Mouse (Mus musculus): ENCODE measurements around the gene Adgrg5.
A peak's percentile ranks its signal among the peaks of the same experiment; 100 is the strongest.

Adgrg5 gene

DNA sequence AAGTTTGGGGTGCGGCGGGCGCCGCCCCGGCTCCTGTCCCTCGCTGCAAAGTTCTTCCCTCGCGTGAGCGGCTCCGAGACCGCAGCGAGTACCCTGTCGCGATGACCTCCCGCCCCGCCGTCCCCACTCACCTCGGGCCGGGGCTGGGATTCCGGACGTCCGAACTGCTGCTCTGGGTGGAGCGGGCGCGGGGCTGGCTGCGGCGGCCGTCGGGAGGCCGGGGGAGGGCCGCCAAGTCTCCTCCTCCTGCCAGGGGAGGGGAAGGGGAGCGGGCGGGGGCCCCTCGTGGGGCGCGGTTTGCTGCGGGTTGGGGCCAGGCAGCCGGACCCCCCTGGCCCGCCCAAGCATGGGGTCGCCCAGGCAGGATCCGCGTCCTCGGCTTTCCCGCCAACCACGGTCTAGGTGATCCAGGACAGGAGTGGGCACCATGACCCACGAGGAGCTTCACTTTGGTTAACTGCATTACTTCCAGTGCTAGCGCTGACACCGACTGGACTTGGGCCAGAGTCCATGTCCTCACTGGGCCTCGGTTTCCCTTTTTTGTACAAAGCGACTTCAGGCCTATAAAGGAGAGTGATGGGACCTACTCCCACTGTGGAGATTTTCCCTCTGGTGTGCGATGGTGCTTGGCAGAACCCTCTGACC lies 5.5 kb upstream of the Adgrg5 start, which contains the start of gene Ccdc102a:
Gene Ccdc102a (minus strand): TSS at position 248 of the 645 bp plus-strand sequence.
- no peak for DNase-seq

DNA sequence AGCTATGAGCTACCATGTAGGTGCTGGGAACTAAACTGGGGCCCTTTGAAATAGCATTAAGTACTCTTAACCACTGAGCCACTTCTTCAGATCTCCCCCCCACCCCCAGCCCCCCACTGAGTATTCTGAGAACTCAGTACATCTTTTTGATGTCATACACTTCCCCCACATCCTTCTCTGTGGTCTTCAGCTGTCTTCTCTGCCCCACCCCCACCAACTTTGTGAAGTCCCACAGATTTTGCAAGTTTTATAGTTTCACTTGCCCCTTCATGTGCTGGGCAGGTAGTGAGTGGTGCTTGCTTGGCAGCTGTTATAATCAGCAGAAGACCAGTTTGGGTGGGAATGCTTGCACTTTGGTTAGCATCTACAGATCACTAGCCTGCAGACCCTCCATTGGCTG lies 4.2 kb upstream of the Adgrg5 start:
- DNase-seq: no peak

DNA sequence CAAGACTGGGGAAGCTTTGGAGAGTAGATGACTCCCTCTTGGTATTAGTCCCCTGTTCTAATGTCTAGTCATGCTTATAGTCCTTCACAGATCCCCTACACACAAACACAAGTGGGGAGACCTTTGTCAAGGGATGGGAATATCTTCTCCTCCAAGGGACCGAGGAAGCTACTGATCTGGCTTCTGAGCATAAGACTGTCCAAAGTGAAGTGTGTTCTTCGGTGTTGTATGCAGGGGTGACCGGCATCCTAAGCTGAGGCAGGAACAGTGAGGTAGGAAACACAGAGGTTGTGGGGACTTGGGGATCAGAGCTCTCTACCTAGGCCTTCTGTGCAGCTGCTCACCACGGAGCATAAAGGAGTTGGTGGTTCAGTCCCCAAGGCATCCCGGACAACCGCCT lies 1.3 kb upstream of the Adgrg5 start:
- no peak for DNase-seq

DNA sequence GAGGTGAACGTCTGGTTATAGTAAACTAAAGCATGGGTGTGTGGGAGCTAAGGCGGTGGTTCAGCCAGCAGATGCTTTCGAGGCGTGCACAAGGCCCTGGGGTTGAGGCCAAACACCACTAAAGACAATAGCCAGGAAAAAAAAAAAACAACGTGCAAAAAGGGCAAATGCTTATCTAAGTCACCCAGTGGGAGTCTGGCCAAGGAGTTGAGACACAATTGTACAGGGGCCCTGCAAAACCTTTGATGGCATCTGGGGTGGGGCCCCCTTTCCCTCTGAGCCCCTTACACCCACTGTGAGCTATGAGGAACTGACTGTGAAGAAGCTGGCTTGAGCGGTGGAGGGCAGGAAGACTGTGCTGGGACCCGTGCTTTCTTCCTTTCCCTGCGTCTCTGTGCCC lies 892 bp upstream of the Adgrg5 start:
- no peak for DNase-seq

DNA sequence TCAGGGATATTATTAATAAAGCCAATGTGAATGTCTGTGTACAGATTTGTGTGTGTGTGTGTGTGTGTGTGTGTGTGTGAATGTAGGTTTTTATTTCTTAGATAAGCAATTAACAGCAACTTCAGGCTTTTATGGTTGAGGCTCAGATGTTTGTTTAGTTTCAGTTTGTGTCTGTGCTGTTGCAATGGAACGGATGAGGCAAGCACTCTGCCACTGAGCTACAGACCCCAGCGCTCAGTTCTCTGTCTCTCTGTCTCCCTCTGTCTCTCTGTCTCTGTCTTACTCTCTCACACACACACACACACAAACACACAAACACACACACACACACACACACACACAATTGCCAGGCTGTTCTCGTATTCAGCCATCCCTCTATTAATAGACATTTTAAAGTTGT lies 4.7 kb downstream of the Adgrg5 start:
- no peak for DNase-seq

DNA sequence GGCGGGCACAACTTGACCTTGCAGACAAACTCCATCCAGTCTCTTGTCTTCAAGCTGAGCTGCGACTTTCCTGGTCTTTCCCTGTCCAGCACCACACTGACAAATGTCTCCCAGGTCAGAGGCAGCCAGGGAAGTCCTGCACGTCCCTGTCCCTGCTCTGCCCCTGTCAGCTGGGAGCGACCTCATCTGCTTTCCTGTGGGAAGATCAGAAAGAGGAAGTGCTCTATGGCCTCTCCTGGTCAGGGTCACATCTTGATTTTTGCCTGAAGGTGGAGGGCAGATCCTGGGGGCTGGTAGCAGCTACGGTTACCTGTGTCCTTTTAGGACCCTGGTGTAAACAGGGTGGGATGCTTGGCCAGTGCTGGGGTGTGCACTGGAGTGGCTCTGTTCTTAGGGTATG lies 10.4 kb downstream of the Adgrg5 start:
- no peak for DNase-seq

DNA sequence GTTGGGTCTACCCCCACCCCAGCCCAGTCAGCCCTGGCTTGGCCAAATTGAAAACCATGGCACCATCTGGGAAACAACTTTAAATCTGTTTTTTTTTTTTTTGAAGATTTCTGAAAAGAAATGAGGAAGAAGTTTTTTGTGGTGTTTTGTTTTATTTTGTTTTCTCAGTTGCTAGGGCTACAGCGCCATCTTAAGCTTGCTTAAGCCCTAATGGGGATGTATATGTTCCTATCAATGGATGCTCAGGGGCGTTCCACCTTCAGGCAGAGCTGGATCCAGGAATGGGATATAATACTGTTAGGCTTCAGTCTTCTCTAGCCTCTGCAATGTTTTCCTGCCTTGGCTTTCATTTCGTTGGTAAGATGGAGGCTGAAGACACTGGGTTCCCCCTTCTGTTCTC lies 11.7 kb downstream of the Adgrg5 start:
- no peak for DNase-seq

DNA sequence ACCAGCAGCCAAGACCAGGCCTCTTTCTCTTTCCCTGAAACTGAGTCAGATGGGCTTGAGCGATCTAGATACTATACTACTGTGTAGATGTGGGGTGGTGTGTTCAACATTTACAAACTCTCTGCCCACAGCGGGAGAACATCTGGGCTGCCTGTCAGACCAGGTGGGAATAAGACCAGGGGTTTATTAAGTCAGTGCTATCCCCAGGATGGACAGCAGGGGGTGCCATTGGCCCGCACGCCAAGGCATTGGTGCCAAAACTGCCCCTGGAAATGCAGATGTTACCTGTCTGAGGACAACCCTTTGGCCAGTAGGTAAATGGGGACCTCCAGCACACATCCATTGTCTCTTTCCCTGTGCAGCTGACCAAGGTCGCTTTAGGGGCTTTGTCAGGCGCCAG lies 19.1 kb downstream of the Adgrg5 start:
- DNase-seq: peak; percentile 28

DNA sequence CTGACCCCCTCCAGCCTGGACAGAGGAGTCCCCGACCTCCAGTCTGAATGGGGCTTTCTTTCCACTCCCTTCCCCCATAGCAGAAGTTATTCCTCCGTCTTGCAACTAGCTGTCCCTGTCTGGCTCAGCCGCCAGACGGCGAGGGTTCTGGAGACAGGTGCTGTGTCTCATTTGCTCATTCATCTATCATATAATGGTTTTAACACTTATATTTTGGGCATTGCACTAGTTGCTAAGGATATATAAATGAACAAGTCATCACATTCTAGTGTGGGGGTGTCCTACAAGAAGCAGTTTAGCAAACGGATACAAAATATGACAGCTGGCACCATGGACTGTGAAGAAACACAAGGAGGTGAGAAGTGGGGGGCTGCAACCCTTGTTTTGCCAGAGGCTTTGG lies 21.7 kb downstream of the Adgrg5 start:
- no peak for DNase-seq

DNA sequence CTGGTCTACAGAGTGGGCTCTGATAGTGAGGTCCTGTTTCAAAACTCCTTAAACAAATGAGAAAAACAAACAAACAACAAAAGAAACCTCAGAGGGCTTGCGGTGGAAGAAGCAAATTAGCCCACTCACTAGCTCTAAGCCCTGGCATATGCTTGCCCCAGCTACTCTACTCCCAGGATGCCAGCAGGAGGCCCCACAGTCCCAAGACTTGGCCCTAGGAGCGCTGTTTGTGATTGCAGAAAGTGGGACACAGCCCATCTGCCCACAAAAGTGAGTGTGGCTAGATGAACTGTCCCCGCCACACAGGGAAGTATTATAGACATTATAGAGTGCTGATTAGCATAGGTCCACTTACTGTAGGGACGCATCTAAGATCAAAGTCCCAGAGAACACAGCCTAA lies 24.9 kb downstream of the Adgrg5 start:
- no peak for DNase-seq

DNA sequence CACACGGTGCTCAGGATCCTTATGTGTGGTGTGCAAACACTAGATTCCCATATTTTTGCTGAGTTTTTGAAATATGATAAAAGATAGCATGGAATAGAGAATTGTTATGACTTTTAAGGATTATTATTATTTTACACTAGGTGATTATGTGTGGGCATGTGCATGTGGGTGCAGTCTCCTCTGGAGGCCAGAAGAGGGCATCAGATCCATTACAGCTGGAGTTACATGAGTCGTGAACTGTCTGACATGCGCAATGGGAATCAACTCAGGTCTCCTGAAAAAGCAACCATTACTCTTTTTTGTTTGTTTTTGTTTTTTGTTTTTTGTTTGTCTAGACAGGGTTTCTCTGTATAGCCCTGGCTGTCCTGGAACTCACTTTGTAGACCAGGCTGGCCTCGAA lies 25.5 kb downstream of the Adgrg5 start:
- no peak for DNase-seq

DNA sequence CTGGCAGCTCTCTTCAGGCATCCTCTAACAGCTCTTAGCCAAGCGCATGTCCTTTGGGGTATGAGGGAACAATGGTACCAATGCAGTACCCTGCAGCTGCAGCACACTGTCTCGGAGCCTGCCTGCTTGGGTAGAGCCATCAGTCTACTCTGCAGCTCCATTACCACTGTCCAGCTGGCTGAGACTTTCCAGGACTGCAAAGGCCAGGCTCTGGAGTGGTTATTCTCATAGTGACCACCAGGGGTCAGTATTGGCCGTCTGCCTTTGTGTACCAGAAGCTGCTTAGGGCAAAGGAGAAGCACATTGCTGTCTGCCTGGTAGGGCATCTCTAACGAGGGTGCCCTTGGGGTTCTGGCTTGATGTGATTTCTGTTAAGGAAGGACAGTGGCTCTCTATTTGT lies 26.6 kb downstream of the Adgrg5 start:
- peak; percentile 69 for DNase-seq

DNA sequence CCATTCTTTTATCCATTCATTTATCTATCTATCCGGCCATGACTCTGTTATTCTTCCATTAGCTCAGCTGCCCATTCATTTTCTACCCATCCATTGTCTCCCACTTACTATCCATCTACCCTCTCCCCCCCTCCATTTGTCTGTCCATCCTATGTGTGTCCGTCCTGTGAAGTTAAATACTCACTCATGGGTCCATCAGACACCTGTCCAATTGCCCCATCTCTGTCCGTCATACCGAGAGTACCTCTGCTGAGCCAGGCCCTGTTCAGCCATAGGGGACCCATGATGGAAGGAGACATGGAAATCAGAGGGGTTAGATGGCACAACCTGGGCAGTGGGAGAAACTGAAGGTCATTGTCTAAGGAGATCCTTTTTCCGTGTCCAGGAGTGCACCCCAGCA lies 27.0 kb downstream of the Adgrg5 start:
- no peak for DNase-seq

DNA sequence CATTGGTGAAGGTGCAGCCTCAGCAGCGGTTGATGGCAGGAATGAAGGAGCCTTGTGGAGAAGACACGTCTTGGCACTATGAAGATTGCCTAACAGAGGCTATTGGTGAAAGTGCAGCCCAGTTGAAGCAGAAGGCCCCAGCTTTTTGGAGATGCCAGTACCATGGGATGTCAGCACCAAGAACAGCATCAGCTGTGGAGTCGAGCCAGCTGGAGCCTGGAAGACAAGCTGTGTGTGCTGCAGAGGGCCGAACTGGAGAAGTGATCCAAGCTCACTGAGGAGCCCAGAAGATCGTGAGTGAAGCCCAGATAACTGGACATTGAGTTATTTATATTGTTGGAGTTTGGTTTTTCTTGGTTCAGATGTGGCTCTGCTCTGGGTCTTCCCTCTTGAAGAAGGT lies 28.6 kb downstream of the Adgrg5 start:
- no peak for DNase-seq

DNA sequence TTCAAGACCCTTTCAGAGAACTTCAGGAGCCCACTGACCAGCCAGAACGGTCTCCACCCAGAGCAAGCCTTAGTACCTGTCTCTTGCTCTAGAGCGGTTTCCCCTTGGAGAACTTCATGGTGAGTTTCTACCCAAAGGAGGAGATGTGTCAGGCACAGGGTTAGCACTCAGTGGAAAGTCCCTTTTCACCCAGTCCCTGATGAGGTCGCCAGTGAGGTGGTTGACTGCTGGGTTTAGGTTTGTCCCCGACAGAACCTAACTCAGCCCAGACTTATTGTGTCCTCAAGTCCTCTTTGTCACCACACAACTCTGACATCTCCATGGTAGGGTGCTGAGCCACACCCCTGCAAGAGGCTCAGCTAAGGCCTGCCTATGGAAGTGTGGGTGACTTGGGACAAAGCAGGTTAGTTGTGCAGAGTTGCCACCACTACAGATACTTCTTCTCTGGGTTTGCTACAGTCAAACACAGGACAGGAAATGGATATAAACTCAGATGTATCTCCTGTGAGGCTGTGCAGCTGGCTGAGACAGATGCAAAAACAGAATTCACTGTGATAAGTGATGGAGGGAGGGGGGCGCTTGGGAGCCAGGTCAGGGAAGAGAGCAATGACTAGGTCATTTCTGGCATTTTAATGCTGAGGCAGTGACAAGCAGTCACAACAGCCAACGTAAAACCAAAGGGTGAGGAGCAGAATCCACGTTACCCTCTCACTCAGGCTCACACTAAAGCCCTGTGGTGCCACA lies 30.3 kb downstream of the Adgrg5 start:
- no peak for DNase-seq

DNA sequence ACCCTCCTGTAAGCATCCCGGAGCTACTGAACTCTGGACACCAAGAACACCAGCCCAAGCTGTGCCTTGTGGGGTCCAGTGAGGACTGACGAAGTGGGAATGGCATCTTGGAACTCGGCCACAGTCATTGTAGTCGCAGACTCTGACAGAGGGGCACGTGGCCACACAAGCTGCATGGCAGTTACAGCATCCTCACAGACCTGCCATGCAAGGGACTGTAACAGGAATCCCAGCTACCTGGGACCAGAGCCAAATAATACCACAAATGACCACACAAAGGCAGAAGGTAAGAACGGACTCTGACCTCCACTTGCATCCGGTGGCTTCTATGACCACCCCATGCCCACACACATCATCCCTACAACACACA lies 30.9 kb downstream of the Adgrg5 start:
- DNase-seq: no peak

DNA sequence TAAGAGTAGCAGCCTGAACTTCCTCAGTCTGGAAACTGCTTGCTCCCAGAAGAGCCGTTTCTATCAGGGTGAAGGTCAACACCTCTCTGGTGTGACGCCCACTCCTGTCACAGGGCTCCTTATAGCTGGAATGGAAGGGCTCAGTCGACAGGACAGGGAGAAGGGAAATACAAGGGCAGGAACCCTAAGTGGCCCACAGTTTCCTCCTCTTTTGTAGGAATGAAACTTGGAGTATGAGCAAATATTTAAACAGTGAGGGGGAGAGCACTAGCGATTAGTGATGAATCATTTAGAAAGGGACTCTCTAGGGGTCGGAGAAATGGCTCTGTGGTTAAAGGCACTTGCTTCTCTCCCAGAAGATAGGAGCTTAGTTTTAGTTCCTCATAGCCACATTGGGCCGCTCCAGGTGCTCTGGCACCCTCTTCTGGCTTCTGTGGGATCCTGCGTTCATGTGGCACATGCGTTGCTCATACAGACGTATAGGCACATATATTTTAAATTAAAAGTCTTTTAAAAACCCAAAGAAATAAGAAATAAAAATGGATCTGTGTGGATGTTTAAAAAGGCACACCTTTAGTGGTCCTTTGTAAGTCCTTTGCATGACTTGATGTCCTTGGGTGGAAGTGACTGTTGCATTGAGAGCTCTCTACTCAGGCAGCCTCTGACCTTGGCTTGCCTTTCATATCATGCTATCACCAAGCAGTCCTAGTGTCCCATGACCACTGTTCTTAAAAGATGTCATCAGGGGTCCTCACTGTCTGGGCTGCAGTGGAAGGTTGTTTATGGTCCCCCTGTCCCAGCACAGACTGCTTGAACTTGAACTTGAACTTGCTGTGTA lies 31.6 kb downstream of the Adgrg5 start:
- DNase-seq: no peak

DNA sequence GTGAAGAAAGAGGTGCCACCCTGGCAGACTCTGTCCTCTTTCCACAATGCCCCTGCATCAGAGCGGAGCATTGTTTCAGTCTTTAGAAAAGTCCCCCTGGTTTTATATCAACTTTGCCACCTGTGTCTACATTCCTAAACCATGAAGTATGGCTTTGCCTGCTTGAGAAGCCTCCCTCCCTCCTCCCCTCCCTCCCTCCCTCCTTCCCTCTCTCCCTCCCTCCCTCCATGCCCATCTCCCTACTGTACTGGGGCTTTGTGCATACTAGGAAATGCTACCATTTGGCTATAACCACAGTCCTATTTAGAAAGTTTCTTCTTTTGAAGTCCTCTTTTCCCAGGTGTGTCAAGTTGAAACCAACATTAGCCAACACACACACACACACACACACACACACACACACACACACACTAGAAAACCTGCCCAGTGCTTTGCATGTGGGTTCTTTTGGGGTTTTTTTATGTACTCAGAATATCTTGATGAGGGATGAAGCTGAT lies 32.6 kb downstream of the Adgrg5 start:
- no peak for DNase-seq

DNA sequence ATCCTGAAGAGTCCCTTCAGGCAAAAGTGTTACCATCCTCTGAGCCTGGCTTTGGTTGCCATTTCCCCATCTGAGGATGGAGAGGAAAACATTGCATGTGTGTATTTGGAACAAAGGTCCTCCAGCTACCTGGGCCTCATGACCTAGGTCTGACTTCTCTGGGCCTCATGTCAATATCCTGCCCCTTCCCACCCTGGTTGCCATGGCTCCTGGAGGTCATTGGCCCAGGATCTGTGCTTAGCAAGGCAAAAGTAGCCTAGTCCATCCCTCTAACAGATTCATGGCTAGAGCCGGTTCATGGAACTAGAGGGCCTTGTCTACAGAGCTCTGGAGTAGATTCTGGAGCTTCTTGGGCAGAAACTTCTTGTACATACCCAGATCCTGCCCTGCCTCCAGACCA lies 38.7 kb downstream of the Adgrg5 start:
- no peak for DNase-seq

DNA sequence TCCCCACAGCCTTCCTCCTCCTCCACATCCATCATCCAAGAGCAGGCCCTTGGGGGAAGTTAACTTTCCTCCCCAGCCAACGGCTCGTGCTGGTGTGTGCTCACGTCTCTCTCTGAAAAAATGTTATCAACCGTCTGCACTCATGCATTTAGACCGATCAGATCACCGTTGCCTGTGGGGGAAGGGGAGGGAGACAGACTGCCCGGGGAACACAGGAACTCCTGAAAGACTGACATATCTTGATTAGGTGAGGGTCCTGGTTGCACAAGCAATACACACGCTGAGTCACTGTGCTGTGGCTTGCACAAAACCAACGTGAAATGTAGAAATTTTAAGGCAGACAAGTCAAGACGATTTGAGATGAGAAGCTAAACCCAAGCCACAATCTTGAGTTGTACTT lies 41.3 kb downstream of the Adgrg5 start:
- no peak for DNase-seq

DNA sequence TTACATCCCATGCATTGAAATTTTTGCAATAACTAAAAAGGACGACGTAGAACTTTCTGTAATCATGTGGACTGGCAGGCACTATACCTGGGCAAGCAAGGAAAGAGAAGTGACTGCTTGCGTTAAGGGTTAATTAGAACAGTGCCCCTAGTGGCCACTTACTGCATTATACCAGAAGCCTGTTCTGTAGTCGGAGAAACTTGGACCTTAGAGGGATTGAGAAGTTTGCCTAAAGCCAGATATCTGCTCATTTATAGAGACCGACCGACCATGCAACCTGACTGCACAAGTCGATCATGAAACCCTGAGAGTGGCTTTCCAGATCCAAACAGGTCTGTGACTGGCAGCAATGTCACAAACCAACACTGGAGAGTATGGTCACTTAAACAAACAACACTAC lies 43.1 kb downstream of the Adgrg5 start:
- DNase-seq: no peak

DNA sequence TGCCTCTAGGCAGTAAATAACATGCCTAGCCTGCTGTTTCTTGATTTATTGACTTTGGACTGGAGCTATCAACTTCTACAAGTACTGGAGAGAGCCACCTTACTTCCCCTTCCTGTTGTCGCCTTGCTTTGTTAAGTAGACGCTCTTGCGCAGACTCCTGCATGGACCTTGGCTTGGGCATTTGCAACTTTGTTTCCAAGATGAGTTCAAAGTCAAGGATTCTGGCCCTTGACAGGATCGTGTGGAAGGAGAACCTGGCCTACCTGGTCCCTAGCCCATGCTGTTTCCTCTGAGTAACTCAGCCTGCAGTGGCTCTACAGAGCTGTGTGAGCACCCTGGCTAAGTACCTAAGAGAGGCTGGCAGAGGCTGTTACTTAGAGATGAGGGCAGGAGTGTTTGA lies 43.6 kb downstream of the Adgrg5 start:
- no peak for DNase-seq

DNA sequence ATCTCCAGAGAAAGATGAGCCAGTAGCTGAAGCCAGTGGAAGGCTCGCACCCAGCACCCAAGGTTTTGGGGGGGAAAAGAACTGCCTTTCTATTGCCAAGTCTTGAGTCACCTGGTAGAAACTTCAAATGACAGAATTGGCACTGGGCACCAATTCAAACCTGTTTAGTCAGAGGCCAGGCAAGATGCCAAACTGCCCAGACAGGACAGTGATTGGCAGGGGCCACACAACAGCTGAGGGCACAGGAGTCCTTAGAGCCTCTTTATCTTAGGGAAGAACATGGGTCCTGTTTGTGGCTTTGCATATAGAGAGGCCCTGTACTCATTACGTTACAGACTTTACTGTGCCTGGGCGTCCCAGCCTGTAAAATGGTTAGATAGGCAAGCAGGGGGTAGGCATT lies 44.1 kb downstream of the Adgrg5 start:
- no peak for DNase-seq

DNA sequence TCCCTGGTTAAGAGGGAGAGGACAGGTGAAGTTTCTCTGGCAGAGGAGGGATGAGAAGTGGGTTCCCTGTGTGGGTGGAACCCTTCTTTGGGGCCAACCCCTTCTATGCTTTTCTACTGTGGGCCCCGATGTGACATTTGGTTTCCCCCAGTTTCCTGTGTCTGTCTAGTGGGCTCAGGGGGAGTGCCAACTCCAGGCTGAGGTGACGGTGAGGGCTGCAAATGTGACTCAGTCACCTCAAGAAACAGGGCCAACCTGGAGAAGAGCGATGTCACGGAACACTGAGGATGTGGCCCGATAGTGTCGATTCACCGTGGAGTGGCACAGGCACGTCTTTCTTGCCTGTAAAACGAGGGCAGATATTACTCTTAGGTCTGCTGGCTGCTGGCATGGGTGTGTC lies 49.8 kb downstream of the Adgrg5 start:
- DNase-seq: no peak
